Mouse (Mus musculus): ENCODE data around the gene Trim25.

Gene Trim25

DNA sequence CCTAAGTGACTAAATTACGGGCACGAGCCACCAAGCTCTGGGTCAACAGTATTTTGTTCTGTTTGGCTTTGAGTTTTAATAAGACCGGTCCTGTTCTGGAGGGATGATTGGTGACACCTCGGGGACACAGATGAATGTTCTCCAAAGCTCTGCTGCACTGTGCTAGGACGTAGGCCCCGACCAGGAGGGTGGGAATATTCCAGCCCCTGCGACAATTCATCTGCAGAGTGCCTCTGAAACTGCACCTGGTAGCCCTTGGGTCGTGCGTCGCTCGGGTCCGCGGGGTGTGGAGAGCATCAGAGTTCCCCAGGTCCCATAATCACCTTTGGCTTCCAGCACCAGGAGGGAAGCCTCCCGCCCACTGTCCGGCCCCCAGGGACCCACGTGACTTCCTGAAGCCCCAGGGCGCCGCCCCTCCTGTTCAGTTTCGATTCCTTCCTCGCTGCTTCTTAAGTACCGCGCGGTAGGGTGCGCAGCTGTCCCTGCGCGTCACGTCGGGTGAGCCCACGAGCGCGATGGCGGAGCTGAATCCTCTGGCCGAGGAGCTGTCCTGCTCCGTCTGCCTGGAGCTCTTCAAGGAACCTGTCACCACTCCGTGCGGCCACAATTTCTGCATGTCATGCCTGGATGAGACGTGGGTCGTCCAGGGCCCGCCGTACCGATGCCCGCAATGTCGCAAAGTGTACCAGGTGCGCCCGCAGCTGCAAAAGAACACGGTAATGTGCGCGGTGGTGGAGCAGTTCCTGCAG lies at the start of gene Trim25:
Gene Trim25 (plus strand): TSS at position 403 of the 749 bp plus-strand sequence.
- DNase-seq (ENCODE audit: low spot score), result peak; percentile 97

GRCm38 (mm10) chr11:88949802-88950639 lies 49.2 kb upstream of the Trim25 start:
- peak; percentile 12 for DNase-seq (ENCODE audit: low spot score)

DNA sequence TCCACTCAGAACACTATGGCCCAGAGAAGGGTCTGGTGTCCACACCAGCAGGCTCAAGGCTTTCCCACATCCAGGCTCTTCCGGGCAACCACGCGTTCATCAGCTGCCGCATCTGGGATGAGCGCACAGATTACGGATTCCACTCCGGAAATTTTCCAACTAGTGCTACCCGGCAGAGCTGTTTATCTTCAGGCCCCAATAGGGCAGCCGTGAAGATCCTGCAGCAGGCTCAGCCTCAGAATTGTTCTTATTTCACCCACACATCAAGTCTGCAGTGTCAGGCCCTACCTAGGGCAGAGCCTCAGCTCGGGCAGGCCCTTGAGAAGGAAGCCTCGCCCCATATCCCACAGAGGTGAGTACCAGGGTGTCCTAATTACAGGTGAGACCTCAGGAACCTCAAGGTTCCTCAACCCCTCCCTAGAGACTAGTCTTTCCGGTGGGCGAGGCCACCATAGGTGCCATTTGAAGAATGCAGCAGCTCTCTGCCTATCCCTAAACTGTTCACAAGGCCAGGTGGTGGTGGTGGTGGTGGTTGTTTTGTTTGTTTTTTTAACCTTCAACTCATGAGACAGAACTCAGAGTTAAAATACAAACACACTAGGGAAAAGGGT lies 48.4 kb upstream of the Trim25 start:
- DNase-seq (ENCODE audit: low spot score), result no peak

- DNase-seq (ENCODE audit: low spot score), result no peak
These were observed 47.6 kb upstream of the Trim25 start for GRCm38 (mm10) chr11:88951576-88951975.

DNA sequence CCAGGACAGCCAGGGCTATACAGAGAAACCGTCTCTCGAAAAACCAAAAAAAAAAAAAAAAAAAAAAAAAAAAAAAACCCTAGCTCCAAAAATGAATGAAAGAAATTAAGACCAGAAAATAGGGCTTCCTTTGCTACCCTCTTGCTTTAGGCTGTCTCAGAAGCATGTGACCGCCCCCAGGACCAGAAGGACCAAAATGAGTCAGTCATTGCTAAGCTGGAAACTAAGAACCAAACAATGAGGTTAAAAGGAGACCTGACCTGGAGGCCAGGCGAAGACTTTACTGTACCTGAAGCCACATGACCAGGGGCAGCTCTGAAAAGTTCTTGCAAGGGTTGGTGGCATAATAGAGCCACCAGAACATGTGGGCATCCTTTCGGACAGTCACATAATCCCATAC lies 47.1 kb upstream of the Trim25 start:
- no peak for DNase-seq (ENCODE audit: low spot score)

DNA sequence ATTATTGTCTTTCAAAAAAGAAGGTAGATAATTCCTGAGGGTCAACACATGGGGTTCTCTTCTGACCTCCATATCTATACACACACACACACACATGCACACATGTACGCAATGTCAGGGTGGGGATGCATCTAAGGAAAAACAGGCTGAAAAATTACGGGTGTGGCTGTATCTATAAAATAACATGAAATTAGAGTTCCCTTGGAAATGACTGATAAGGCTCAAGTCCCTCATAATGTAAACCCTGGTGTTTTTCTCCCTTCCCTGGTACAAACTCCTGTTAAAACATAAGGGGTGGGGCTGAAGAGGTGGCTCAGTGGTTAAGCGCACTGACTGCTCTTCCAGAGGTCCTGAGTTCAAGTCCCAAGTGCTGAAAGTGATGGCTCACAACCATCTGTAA lies 45.6 kb upstream of the Trim25 start:
- no peak for DNase-seq (ENCODE audit: low spot score)

- peak; percentile 42 for DNase-seq (ENCODE audit: low spot score)
These were observed 44.4 kb upstream of the Trim25 start for GRCm38 (mm10) chr11:88954803-88955202.

DNA sequence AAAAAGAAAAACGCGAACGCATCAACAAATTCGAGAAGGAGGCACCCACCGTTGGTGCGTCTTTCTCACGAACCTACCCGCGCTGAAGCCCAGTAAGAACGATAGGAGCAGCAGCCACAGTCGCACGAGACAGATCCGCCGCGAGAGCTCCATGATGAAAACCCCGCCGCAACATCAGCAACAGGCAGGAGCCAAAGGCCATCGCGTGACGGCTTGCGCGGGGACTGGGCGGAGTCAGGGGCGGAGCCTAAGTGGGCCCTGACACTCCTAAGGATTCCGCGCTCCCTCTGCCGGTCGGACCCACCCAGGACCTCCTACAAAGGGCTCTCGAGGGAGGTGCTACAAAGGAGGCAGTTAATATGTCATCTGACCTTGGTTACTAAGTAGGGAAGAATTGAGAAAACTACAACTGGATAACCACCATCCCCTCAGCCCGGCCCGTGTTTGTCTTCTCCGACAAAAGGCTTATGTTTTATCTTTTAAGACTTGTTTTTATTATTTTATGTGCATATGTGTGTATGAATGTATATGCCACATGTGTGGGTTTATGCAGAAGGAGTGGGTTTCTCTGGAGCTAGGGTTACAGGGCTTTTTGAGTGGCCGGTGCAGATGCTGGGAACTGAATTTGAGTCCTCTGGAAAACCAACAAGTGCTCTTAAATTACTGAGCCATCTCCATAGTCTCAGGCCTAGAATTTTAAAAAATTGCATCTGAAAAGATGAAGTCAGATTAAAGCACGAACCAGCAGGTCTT lies 43.8 kb upstream of the Trim25 start, which contains the start of gene Scpep1:
Gene Scpep1 (minus strand): TSS at position 249 of the 753 bp plus-strand sequence.
- peak; percentile 98 for DNase-seq (ENCODE audit: low spot score)

DNA sequence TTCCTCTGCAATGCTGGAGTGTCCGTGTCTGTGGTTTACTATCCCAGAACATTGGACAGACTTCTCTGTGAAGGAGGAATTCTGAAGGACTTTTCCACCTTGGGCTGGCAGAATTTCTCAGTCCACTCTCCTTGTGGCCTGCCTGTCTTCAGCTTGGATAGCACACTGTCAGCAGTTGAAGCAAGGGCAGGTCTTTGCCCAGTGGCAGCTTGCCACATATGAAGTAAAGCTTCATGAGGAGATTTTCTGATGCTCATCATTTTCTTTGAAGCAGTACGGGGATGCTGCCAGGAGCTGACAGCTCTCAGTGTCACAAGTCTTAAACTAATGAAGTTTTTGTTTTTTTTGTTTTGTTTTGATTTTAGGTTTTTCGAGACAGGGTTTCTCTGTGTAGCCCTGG lies 40.3 kb upstream of the Trim25 start:
- DNase-seq (ENCODE audit: low spot score), result no peak

- no peak for DNase-seq (ENCODE audit: low spot score)
These were observed 32.3 kb upstream of the Trim25 start, which contains the start of gene Elobl for GRCm38 (mm10) chr11:88966881-88967361. Gene Elobl (minus strand): TSS chr11:88966931.

GRCm38 (mm10) chr11:88970202-88970732 lies 28.9 kb upstream of the Trim25 start, which contains the start of gene Coil:
Gene Coil (plus strand): TSS chr11:88970252.
- no peak for DNase-seq (ENCODE audit: low spot score)

DNA sequence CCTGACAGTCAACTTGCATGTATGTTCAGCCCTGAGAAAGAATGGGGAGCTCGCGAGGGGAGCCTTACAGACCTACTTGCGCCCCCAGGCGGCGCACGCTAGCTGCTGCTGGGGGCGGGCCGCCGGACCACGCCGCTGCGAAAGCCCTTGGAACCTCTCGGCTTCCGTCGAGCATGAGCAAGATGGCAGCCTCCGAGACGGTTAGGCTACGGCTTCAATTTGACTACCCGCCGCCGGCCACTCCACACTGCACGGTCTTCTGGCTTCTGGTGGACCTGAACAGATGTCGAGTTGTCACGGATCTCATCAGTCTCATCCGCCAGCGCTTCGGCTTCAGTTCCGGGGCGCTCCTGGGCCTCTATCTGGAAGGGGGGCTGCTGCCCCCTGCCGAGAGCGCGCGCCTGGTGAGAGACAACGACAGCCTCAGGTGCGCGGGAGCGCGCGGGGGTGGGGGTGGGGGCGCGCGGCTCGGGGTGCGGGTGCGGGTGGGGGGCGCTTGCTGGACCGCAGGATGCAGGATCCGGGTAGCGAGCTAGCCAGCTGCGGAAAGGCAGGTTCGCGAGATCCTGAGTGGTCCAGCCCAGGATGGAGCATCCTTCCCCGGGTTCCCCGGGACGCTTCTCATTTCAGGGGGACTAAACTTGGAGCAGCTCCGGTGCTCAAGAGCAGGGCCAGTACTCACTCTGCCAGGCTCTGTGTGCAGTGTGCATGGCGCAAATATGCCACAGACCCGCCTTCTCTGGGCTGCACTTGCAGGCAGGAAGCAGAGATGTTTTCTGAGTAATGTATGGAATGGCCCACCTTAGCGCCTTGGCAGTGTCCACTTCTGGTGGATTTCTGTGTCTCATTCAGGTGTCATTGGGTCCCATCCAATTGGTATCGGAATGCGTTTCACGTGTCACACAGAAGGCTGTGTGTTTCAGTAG lies 25.1 kb upstream of the Trim25 start:
- peak; percentile 94 for DNase-seq (ENCODE audit: low spot score)

DNA sequence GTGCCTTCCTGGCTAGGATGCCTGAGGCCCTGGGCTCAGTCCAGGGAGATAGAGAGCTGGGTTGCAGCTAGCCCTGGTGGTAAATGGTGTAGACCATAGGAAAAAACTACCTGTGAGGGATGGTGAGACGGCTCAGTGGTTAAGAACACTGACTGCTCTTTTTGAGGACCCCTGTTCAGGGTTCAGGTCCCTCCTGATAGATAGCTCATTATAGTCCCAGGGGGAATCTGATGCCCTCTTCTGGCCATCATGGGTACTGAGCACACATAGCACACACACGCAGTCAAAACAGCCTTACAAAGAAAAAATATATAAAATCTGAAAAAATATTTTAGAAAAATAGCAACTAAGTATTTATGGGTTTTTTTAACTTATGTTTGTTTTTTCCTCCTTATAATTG lies 22.9 kb upstream of the Trim25 start:
- DNase-seq (ENCODE audit: low spot score), result no peak

DNA sequence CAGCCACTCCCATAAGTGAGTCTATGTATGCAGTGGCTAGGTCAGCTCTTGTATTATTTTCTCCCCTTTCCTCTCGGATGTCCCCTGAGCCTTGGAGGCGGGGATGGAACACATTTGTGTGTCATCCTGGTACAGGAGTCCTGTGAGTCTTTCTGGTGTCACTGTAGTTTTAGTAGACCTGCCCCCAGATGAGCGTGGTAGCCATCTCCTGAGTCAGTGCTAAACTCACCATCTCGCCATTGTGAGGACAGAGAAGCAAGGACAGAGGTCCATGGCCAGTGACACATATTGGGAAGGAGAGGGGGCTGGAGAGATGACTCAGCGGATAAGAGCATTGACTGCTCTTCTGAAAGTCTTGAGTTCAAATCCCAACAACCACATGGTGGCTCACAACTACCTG lies 22.0 kb upstream of the Trim25 start:
- no peak for DNase-seq (ENCODE audit: low spot score)

DNA sequence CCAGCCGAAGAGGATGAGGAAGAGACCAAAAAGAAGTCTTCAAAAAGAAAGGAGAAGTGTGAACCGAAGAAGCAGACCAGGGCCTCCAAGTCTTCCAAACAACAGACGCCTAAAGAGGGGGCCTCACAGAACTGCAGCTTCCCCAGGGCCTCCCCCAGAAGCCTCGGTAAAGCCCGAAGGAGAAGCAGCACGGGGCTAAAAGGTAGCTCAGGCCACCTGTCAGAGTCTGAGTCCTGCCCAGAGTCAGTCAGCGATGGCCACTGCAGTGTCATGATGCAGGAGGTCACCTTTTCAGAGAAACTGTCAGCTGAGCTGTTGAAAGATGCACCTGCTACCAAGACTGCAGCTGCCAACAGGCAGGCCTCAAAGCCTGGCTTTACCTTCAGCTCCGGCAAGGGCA lies 17.8 kb upstream of the Trim25 start:
- DNase-seq (ENCODE audit: low spot score), result no peak

DNA sequence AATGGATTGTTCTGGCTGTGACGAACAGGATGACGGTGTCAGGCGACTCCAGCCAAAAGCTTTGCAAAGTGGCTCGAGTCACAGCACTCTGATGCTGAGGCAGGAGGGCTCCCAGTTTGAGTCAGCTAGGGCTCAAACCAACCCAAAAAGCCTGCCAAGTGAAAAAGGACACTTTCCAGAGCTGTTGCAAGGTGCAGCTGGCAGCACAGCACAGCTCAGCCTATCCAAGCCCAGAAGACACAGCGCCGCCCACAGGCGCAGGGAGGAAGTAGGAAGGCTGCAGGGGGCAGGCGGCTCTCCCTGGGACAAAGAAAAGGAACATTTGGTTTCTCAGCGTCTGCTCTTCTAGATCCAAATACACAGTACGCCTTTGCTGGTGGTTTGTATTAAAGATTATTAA lies 12.6 kb upstream of the Trim25 start:
- DNase-seq (ENCODE audit: low spot score), result no peak

DNA sequence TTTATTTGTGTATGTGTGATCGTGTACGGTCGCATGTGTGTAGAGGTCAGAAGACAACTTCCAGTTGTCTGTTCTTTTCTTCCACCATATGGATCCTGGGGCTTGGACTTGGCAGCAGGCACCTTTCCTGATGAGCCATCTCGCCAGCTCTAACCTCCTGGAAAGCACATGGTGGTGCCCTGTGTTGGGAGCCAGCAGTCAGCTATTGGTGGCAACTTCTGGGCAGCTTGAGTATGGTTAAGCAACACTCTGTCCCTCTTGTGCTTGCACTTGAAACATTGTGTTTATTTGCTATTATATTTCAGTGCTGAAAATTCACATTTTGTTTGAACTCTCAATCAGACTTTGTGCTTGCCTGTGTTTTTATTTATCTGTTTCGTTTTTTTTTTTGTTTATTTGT lies 10.2 kb upstream of the Trim25 start:
- DNase-seq (ENCODE audit: low spot score), result no peak

- peak; percentile 64 for DNase-seq (ENCODE audit: low spot score)
These were observed 9.6 kb upstream of the Trim25 start for GRCm38 (mm10) chr11:88989530-88989929.

- no peak for DNase-seq (ENCODE audit: low spot score)
These were observed 6.0 kb upstream of the Trim25 start for GRCm38 (mm10) chr11:88993186-88993585.

- DNase-seq (ENCODE audit: low spot score), result peak; percentile 88
These were observed 5.6 kb upstream of the Trim25 start for GRCm38 (mm10) chr11:88993625-88994024.
